Mouse (Mus musculus): Measurements from ENCODE around the gene Exosc7. TPM values are rescaled to one million over a fixed set of nuclear protein-coding genes. Genes with fewer than 3 reads are reported as not detected.
A peak's percentile ranks its signal among the peaks of the same experiment; 100 is the strongest.

Gene Exosc7
- total RNA-seq, 1 experiment = 83.4 TPM

GRCm38 (mm10) chr9:123157699-123158098 is 44.7 kb downstream of the Exosc7 start:
- Histone ChIP-seq H3K9me3 (ENCODE audit: control insufficient read depth, insufficient read depth, low read depth, low read length) (no peaks in the 10 kb centered on the region), H3K4me3 (ENCODE audit: insufficient read depth in 1 of 2, low read depth in 1 of 2, low read length in 2 of 2, poor library complexity in 1 of 2, severe bottlenecking in 1 of 2) (no peak overlapping the region), H3K9ac (ENCODE audit: insufficient read depth, low read depth, low read length, poor library complexity, severe bottlenecking) (no peak overlapping the region), H3K27ac (ENCODE audit: insufficient read depth, low read depth, low read length, poor library complexity, severe bottlenecking) (no peak overlapping the region), H3K4me1 (ENCODE audit: control insufficient read depth in 2 of 2, insufficient read depth in 2 of 2, low read length in 2 of 2, poor library complexity in 1 of 2) (peaks cover 0 to 3% of the 10 kb centered on the region in 2 experiments; a peak in 1 of 4 replicates), H3K36me3 (ENCODE audit: control insufficient read depth, insufficient read depth, low read length, poor library complexity, severe bottlenecking) (no peaks in the 10 kb centered on the region)
- no peak for TF ChIP-seq MAFK (IDR thresholded peaks at IDR 0.05; ENCODE audit: insufficient read depth, low read depth, low read length)
- TF ChIP-seq ZNF384 (IDR thresholded peaks at IDR 0.05; ENCODE audit: low read depth, low read length) = no peak
- TF ChIP-seq ZC3H11A (IDR thresholded peaks at IDR 0.05; ENCODE audit: borderline replicate concordance, low read depth, low read length) = no peak
- no peak for TF ChIP-seq HCFC1 (IDR thresholded peaks at IDR 0.05; ENCODE audit: borderline replicate concordance, insufficient read depth, low read length)
- no peak for TF ChIP-seq CHD2 (IDR thresholded peaks at IDR 0.05; ENCODE audit: low read depth, low read length)
- in situ Hi-C loops (cut with MboI; ENCODE audit: low sequenced_read_pairs in 2 of 2, unreplicated experiment in 2 of 2) = loop anchor here in 1 of 2 experiments (10.0 kb wide), 1 partner anchor 367 kb away; the partner anchor contains the start of gene Sacm1l
- DNase-seq (ENCODE audit: low read depth, low spot score) = no peak

GRCm38 (mm10) chr9:123158125-123158836 is 45.3 kb downstream of the Exosc7 start:
- Histone ChIP-seq H3K36me3 (ENCODE audit: control insufficient read depth, insufficient read depth, low read length, poor library complexity, severe bottlenecking) (no peaks in the 10 kb centered on the region), H3K27ac (ENCODE audit: insufficient read depth, low read depth, low read length, poor library complexity, severe bottlenecking) (no peak overlapping the region), H3K9ac (ENCODE audit: insufficient read depth, low read depth, low read length, poor library complexity, severe bottlenecking) (no peak overlapping the region), H3K4me1 (ENCODE audit: control insufficient read depth in 2 of 2, insufficient read depth in 2 of 2, low read length in 2 of 2, poor library complexity in 1 of 2) (peaks cover 0 to 3% of the 10 kb centered on the region in 2 experiments; a peak in 1 of 4 replicates), H3K9me3 (ENCODE audit: control insufficient read depth, insufficient read depth, low read depth, low read length) (no peaks in the 10 kb centered on the region), H3K4me3 (ENCODE audit: insufficient read depth in 1 of 2, low read depth in 1 of 2, low read length in 2 of 2, poor library complexity in 1 of 2, severe bottlenecking in 1 of 2) (no peak overlapping the region)
- TF ChIP-seq MAFK (IDR thresholded peaks at IDR 0.05; ENCODE audit: insufficient read depth, low read depth, low read length) (no peak), CHD2 (IDR thresholded peaks at IDR 0.05; ENCODE audit: low read depth, low read length) (no peak), HCFC1 (IDR thresholded peaks at IDR 0.05; ENCODE audit: borderline replicate concordance, insufficient read depth, low read length) (no peak), ZC3H11A (IDR thresholded peaks at IDR 0.05; ENCODE audit: borderline replicate concordance, low read depth, low read length) (no peak; the same call in 1 of the 2 replicates), ZNF384 (IDR thresholded peaks at IDR 0.05; ENCODE audit: low read depth, low read length) (no peak)
- in situ Hi-C loops (cut with MboI; ENCODE audit: low sequenced_read_pairs in 2 of 2, unreplicated experiment in 2 of 2) = loop anchor here in 1 of 2 experiments (10.0 kb wide), 1 partner anchor 367 kb away; the partner anchor contains the start of gene Sacm1l
- peak; percentile 48 for DNase-seq (ENCODE audit: low read depth, low spot score)

GRCm38 (mm10) chr9:123159330-123159729 is 46.3 kb downstream of the Exosc7 start:
- in situ Hi-C loops (cut with MboI; ENCODE audit: low sequenced_read_pairs in 2 of 2, unreplicated experiment in 2 of 2) = loop anchor here in 1 of 2 experiments (10.0 kb wide), 1 partner anchor 365 kb away; the partner anchor contains the start of gene Sacm1l
- no peaks in the 10 kb centered on the region for H3K9me3 ChIP-seq (ENCODE audit: control insufficient read depth, insufficient read depth, low read depth, low read length)
- H3K36me3 ChIP-seq (ENCODE audit: control insufficient read depth, insufficient read depth, low read length, poor library complexity, severe bottlenecking) = no peaks in the 10 kb centered on the region
- peak; percentile 68 for DNase-seq (ENCODE audit: low read depth, low spot score)
- H3K27ac ChIP-seq (ENCODE audit: insufficient read depth, low read depth, low read length, poor library complexity, severe bottlenecking) = no peak overlapping the region
- TF ChIP-seq HCFC1 (IDR thresholded peaks at IDR 0.05; ENCODE audit: borderline replicate concordance, insufficient read depth, low read length) (no peak), ZC3H11A (IDR thresholded peaks at IDR 0.05; ENCODE audit: borderline replicate concordance, low read depth, low read length) (peak; percentile 86; the same call in 1 of the 2 replicates), ZNF384 (IDR thresholded peaks at IDR 0.05; ENCODE audit: low read depth, low read length) (no peak), CHD2 (IDR thresholded peaks at IDR 0.05; ENCODE audit: low read depth, low read length) (no peak), MAFK (IDR thresholded peaks at IDR 0.05; ENCODE audit: insufficient read depth, low read depth, low read length) (no peak)
- H3K4me1 ChIP-seq (ENCODE audit: control insufficient read depth in 2 of 2, insufficient read depth in 2 of 2, low read length in 2 of 2, poor library complexity in 1 of 2) = peaks cover 0 to 3% of the 10 kb centered on the region in 2 experiments; a peak in 1 of 4 replicates
- H3K4me3 ChIP-seq (ENCODE audit: insufficient read depth in 1 of 2, low read depth in 1 of 2, low read length in 2 of 2, poor library complexity in 1 of 2, severe bottlenecking in 1 of 2) = no peak overlapping the region
- no peak overlapping the region for H3K9ac ChIP-seq (ENCODE audit: insufficient read depth, low read depth, low read length, poor library complexity, severe bottlenecking)

- no peaks in the 10 kb centered on the region for H3K36me3 ChIP-seq (ENCODE audit: control insufficient read depth, insufficient read depth, low read length, poor library complexity, severe bottlenecking)
- H3K4me1 ChIP-seq (ENCODE audit: control insufficient read depth in 2 of 2, insufficient read depth in 2 of 2, low read length in 2 of 2, poor library complexity in 1 of 2) = no peaks in the 10 kb centered on the region; a peak in 1 of 4 replicates
- no peak overlapping the region for H3K9ac ChIP-seq (ENCODE audit: insufficient read depth, low read depth, low read length, poor library complexity, severe bottlenecking)
- TF ChIP-seq ZC3H11A (IDR thresholded peaks at IDR 0.05; ENCODE audit: borderline replicate concordance, low read depth, low read length) (no peak), CHD2 (IDR thresholded peaks at IDR 0.05; ENCODE audit: low read depth, low read length) (no peak), ZNF384 (IDR thresholded peaks at IDR 0.05; ENCODE audit: low read depth, low read length) (no peak), MAFK (IDR thresholded peaks at IDR 0.05; ENCODE audit: insufficient read depth, low read depth, low read length) (no peak), HCFC1 (IDR thresholded peaks at IDR 0.05; ENCODE audit: borderline replicate concordance, insufficient read depth, low read length) (no peak)
- DNase-seq (ENCODE audit: low read depth, low spot score) = no peak
- no peak overlapping the region for H3K4me3 ChIP-seq (ENCODE audit: insufficient read depth in 1 of 2, low read depth in 1 of 2, low read length in 2 of 2, poor library complexity in 1 of 2, severe bottlenecking in 1 of 2)
- no peak overlapping the region for H3K27ac ChIP-seq (ENCODE audit: insufficient read depth, low read depth, low read length, poor library complexity, severe bottlenecking)
- in situ Hi-C loops (cut with MboI; ENCODE audit: low sequenced_read_pairs in 2 of 2, unreplicated experiment in 2 of 2) = loop anchor here (5.0 to 10.0 kb wide), 2 partner anchors 91 to 93 kb away; no protein-coding TSS in a partner anchor
- H3K9me3 ChIP-seq (ENCODE audit: control insufficient read depth, insufficient read depth, low read depth, low read length) = no peaks in the 10 kb centered on the region
Measured at GRCm38 (mm10) chr9:123161792-123162191, 48.8 kb downstream of the Exosc7 start.

Measured in ES-E14 (cell line).